ENCODE assay signal across 19 mouse cellular contexts in the genomic region with DNA sequence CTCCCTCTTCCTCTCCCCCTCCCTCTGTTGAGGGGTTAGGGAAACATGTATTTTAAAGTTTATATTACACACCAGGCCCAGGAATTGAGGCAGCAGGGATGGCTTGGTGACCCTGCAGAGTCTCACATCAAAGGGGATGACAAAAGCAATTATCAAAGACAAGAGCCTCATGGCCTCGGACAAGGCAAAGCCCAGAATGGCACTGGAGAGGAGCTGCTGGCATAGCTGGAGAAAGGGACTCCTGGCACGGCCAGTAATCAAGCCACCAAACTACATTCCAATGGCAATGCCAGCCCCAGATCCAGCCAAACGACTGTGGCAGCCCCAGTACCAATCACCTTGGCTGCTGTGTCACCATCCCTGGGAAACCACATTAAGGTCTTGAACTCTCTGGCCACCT. TPM values are rescaled to one million over a fixed set of nuclear protein-coding genes. Genes with fewer than 3 reads are reported as not detected.
A peak's percentile ranks its signal among the peaks of the same experiment; 100 is the strongest.
DNase-seq lines count a peak whose midpoint lies in the region; ATAC-seq and TF ChIP-seq lines count a peak whose summit lies in the region.
"Had no signal": no experiment of that assay in that cellular context is flagged by ENCODE, and none has a peak within 500 bp of the region (broad histone marks: within the 10 kb centered on the region; RNA-seq: fewer than 3 reads in every experiment).

No protein-coding gene starts in this region.

- no peaks in the 10 kb centered on the region; the same call in 1 of the 2 replicates for H3K9me3 ChIP-seq in heart, embryonic 10.5 days
- H3K9me3 ChIP-seq in heart, embryonic 11.5 days (replicated peaks; ENCODE audit: control insufficient read depth, low read length): no peaks in the 10 kb centered on the region; the same call in 1 of the 2 replicates
- no peaks in the 10 kb centered on the region; the same call in 1 of the 2 replicates for H3K9me3 ChIP-seq in midbrain, embryonic 16.5 days (replicated peaks; ENCODE audit: control insufficient read depth, low read length, poor library complexity, severe bottlenecking)
- H3K9me3 ChIP-seq: G1E; hindbrain, embryonic 15.5 days; midbrain, embryonic 12.5 days had no signal

- no peak overlapping the region for H3K9ac ChIP-seq in heart, embryonic 11.5 days (ENCODE audit: low read depth, low read length)
- H3K9ac ChIP-seq in midbrain, embryonic 16.5 days (ENCODE audit: low read depth, low read length): no peak overlapping the region
- H3K9ac ChIP-seq: forebrain, postnatal 0 days; heart, embryonic 12.5 days; hindbrain, embryonic 15.5 days; intestine, embryonic 15.5 days; liver, embryonic 14.5 days; midbrain, embryonic 12.5 days had no signal

- H3K4me1 ChIP-seq in heart, embryonic 10.5 days: peaks cover 21% of the 10 kb centered on the region
- peaks cover 6% of the 10 kb centered on the region; the same call in 1 of the 2 replicates for H3K4me1 ChIP-seq in heart, embryonic 11.5 days (ENCODE audit: control insufficient read depth, insufficient read depth, low read length)
- H3K4me1 ChIP-seq in bone marrow macrophage, adult 2 months (ENCODE audit: control insufficient read depth, insufficient read depth, low read length): peaks cover 39% of the 10 kb centered on the region
- no peaks in the 10 kb centered on the region for H3K4me1 ChIP-seq in midbrain, embryonic 16.5 days (ENCODE audit: control insufficient read depth, insufficient read depth, low read length)
- H3K4me1 ChIP-seq: hindbrain, embryonic 15.5 days; midbrain, embryonic 12.5 days had no signal

- H3K4me2 ChIP-seq in heart, embryonic 11.5 days: no peak overlapping the region
- H3K4me2 ChIP-seq in midbrain, embryonic 16.5 days (ENCODE audit: low read length): no peak overlapping the region
- H3K4me2 ChIP-seq: heart, embryonic 12.5 days; hindbrain, embryonic 15.5 days; intestine, embryonic 15.5 days; midbrain, embryonic 12.5 days had no signal

- TF ChIP-seq CTCF in bone marrow macrophage, adult 2 months (IDR thresholded peaks at IDR 0.05; ENCODE audit: low read depth, low read length): no peak

- WGBS in heart, embryonic 10.5 days: 30% methylated on average over 3 of the region's 3 CpGs
- WGBS in heart, embryonic 11.5 days (ENCODE audit: insufficient replicate concordance): 32% methylated on average over 3 of the region's 3 CpGs
- 42% methylated on average over 3 of the region's 3 CpGs for WGBS in midbrain, embryonic 16.5 days

- H3K27ac ChIP-seq in heart, embryonic 10.5 days: peak overlapping the region; percentile 38
- no peak overlapping the region for H3K27ac ChIP-seq in heart, embryonic 11.5 days (ENCODE audit: low read depth, low read length)
- peak overlapping the region; percentile 20 for H3K27ac ChIP-seq in bone marrow macrophage, adult 2 months (ENCODE audit: insufficient read depth, low read depth, low read length)
- H3K27ac ChIP-seq in midbrain, embryonic 16.5 days (ENCODE audit: low read length): no peak overlapping the region
- H3K27ac ChIP-seq: hindbrain, embryonic 15.5 days; intestine, embryonic 15.5 days; liver, embryonic 14.5 days; midbrain, embryonic 12.5 days had no signal

- no peak for ATAC-seq in heart, embryonic 11.5 days (replicated peaks; ENCODE audit: insufficient number of reproducible peaks, low FRiP score, low TSS enrichment)
- ATAC-seq in midbrain, embryonic 16.5 days: no peak
- ATAC-seq: forebrain, postnatal 0 days; intestine, embryonic 15.5 days; lung, postnatal 0 days had no signal

- H3K27me3 ChIP-seq in heart, embryonic 10.5 days (ENCODE audit: insufficient read depth, poor library complexity, severe bottlenecking): no peaks in the 10 kb centered on the region
- H3K27me3 ChIP-seq in heart, embryonic 11.5 days (ENCODE audit: control insufficient read depth, insufficient read depth, low read length): no peaks in the 10 kb centered on the region
- H3K27me3 ChIP-seq in midbrain, embryonic 16.5 days (ENCODE audit: control insufficient read depth, insufficient read depth, low read depth, low read length): no peaks in the 10 kb centered on the region
- H3K27me3 ChIP-seq: heart, embryonic 12.5 days; hindbrain, embryonic 15.5 days; intestine, embryonic 15.5 days; midbrain, embryonic 12.5 days had no signal

- H3K4me3 ChIP-seq in heart, embryonic 10.5 days: no peak overlapping the region
- H3K4me3 ChIP-seq in heart, embryonic 11.5 days (ENCODE audit: low read depth, low read length): no peak overlapping the region
- H3K4me3 ChIP-seq in bone marrow macrophage, adult 2 months (ENCODE audit: insufficient read depth, low read length): no peak overlapping the region
- no peak overlapping the region for H3K4me3 ChIP-seq in midbrain, embryonic 16.5 days (ENCODE audit: low read depth, low read length)
- H3K4me3 ChIP-seq: heart, embryonic 12.5 days; hindbrain, embryonic 15.5 days; intestine, embryonic 15.5 days; midbrain, embryonic 12.5 days had no signal

- H3K36me3 ChIP-seq in heart, embryonic 10.5 days: 0 out of 2 replicates have a peak, but pooled peaks cover 3% of the 10 kb centered on the region
- H3K36me3 ChIP-seq in heart, embryonic 11.5 days (ENCODE audit: control insufficient read depth, insufficient read depth, low read length): no peaks in the 10 kb centered on the region
- H3K36me3 ChIP-seq in midbrain, embryonic 16.5 days (ENCODE audit: control insufficient read depth, insufficient read depth, low read length): no peaks in the 10 kb centered on the region
- H3K36me3 ChIP-seq: G1E; heart, embryonic 12.5 days; hindbrain, embryonic 15.5 days; intestine, embryonic 15.5 days; midbrain, embryonic 12.5 days had no signal

- no peak for TF ChIP-seq POLR2A in bone marrow macrophage, adult 2 months (IDR thresholded peaks at IDR 0.05; ENCODE audit: borderline replicate concordance, low read depth, low read length)

- no peak for DNase-seq in heart, embryonic 10.5 days (ENCODE audit: low spot score)
- DNase-seq in thymus, postnatal 25 days: peak; percentile 22
- no peak for DNase-seq in thymus, postnatal 4 days
- no peak for DNase-seq in heart, postnatal 36 days
- DNase-seq: cerebellum, adult 8-10 months; forebrain, postnatal 0 days; heart, postnatal 14 days; layer of hippocampus, postnatal 36 days; right cerebral cortex, postnatal 25 days had no signal

- intact Hi-C loops in heart, postnatal 36 days (cut with DNase I): no loop called here

RNA-seq across cellular contexts. Expression of a gene that starts 26.3 kb away (rescaled TPM):
- polyA plus RNA-seq in heart, embryonic 10.5 days (2016; fragmentation: Nextera tagmentation; extraction: Ambion mirVana): 57.1 and 58.5 TPM in 2 replicates
- polyA plus RNA-seq in heart, embryonic 11.5 days (2014; fragmentation: Nextera tagmentation; extraction: Ambion mirVana): 39.6 and 47.6 TPM in 2 replicates
- 97.8 and 99.5 TPM in 2 replicates for polyA plus RNA-seq in bone marrow macrophage, adult 2 months (2012; ENCODE audit: insufficient read depth, insufficient read length, missing spikeins)
- polyA plus RNA-seq in midbrain, embryonic 16.5 days (2015; fragmentation: Nextera tagmentation; extraction: Ambion mirVana): 78.7 and 87.3 TPM in 2 replicates
- total RNA-seq in heart, postnatal 36 days (2021): 10 to 100 TPM; 46.5 to 48.0 TPM

Comparison
In these comparisons a context has a peak if more than half of its experiments do, and no peak if none do; other contexts are left out.
1. H3K27ac ChIP-seq: peak in heart, embryonic 10.5 days (single experiment) and bone marrow macrophage, adult 2 months (single experiment); none in heart, embryonic 11.5 days (single experiment) and midbrain, embryonic 16.5 days (single experiment).